Mouse (Mus musculus) midbrain, embryonic 13.5 days (tissue): ENCODE data around the gene Pitpnm1. TPM values are rescaled to one million over a fixed set of nuclear protein-coding genes. Genes with fewer than 3 reads are reported as not detected.

Experiments
- ATAC-seq: fragments of 200-750 bp; cut with Nextera tagmentation; 2 replicates; pipeline ENCODE4 v1.8.0; 2017; ENCODE audit warnings: mild to moderate bottlenecking, moderate TSS enrichment, moderate library complexity
- H3K27ac ChIP-seq: fragments of 300-500 bp; sonication (generic); 2 replicates; pipeline ENCODE4 v1.5.1; 2015; ENCODE audit warnings: inconsistent platforms, mild to moderate bottlenecking, moderate library complexity
- H3K27me3 ChIP-seq: fragments of 300-500 bp; sonication (generic); 2 replicates; pipeline ENCODE4 v1.6.1; 2015; ENCODE audit warnings: mild to moderate bottlenecking, inconsistent platforms
- H3K36me3 ChIP-seq: fragments of 300-500 bp; sonication (generic); 2 replicates; pipeline ENCODE4 v1.6.1; 2015; ENCODE audit warnings: mild to moderate bottlenecking, inconsistent platforms
- H3K4me1 ChIP-seq: fragments of 300-500 bp; sonication (generic); replicated peaks from 2 replicates; pipeline ENCODE4 v1.6.1; 2015; ENCODE audit warnings: inconsistent platforms
- H3K4me2 ChIP-seq: fragments of 300-500 bp; sonication (generic); replicated peaks from 2 replicates; pipeline ENCODE4 v1.6.1; 2015; ENCODE audit warnings: moderate library complexity, mild to moderate bottlenecking, inconsistent platforms
- H3K4me3 ChIP-seq: fragments of 300-500 bp; sonication (generic); replicated peaks from 2 replicates; pipeline ENCODE4 v1.5.1; 2015; ENCODE audit warnings: mild to moderate bottlenecking, inconsistent platforms
- H3K9ac ChIP-seq: fragments of 300-500 bp; sonication (generic); replicated peaks from 2 replicates; pipeline ENCODE4 v1.6.1; 2015; ENCODE audit warnings: mild to moderate bottlenecking, inconsistent platforms
- H3K9me3 ChIP-seq: fragments of 300-500 bp; sonication (generic); 2 replicates; pipeline ENCODE4 v1.6.1; 2016; ENCODE audit warnings: mild to moderate bottlenecking, inconsistent platforms
- WGBS: fragments of 180-500 bp; shearing (Covaris S2); methylation state at CpG from one replicate; pipeline ENCODE4 v1.1.7; 2015; 5-methylcytosine and 5-hydroxymethylcytosine counted together
- polyA plus RNA-seq: library from polyadenylated mRNA; unstranded; fragments of >200 nt; fragmentation: Nextera tagmentation; extraction: Ambion mirVana; gene quantifications from 2 replicates; pipeline ENCODE4 v1.2.1, GENCODE M21; 2015

Gene Pitpnm1
- polyA plus RNA-seq, 1 experiment from 2014 or later, result 45.0 TPM

- Histone ChIP-seq H3K9me3 (no peaks in the 10 kb centered on the region), H3K27me3 (no peaks in the 10 kb centered on the region), H3K9ac (peak overlapping the region; percentile 92), H3K36me3 (peaks cover 37% of the 10 kb centered on the region), H3K27ac (peak overlapping the region; percentile 54), H3K4me3 (peak overlapping the region; percentile 90), H3K4me2 (peak overlapping the region; percentile 94), H3K4me1 (peaks cover 35% of the 10 kb centered on the region)
- WGBS, result 4% methylated on average over 8 of the region's 8 CpGs
- ATAC-seq, result no peak; the same call in 1 of the 2 replicates
These were observed 49.0 kb downstream of the Pitpnm1 start for GRCm38 (mm10) chr19:4148819-4149218.

- H3K27ac ChIP-seq, result peak overlapping the region; percentile 54; the same call in 1 of the 2 replicates
- peaks cover 39% of the 10 kb centered on the region for H3K36me3 ChIP-seq
- peak overlapping the region; percentile 92 for H3K9ac ChIP-seq
- H3K27me3 ChIP-seq, result no peaks in the 10 kb centered on the region
- 91% methylated on average over 11 of the region's 11 CpGs for WGBS
- peaks cover 35% of the 10 kb centered on the region for H3K4me1 ChIP-seq
- H3K9me3 ChIP-seq, result no peaks in the 10 kb centered on the region
- peak overlapping the region; percentile 94 for H3K4me2 ChIP-seq
- no peak for ATAC-seq
- H3K4me3 ChIP-seq, result peak overlapping the region; percentile 90
These were observed 49.5 kb downstream of the Pitpnm1 start for GRCm38 (mm10) chr19:4149283-4149682.

GRCm38 (mm10) chr19:4149764-4150461 lies 50.1 kb downstream of the Pitpnm1 start:
- WGBS, result 95% methylated on average over 17 of the region's 17 CpGs
- Histone ChIP-seq H3K4me2 (0 out of 2 replicates have a peak overlapping the region, but pooled peaks have one; percentile 94), H3K4me1 (peaks cover 35% of the 10 kb centered on the region), H3K9me3 (no peaks in the 10 kb centered on the region), H3K36me3 (peaks cover 39% of the 10 kb centered on the region), H3K27ac (no peak overlapping the region), H3K9ac (no peak overlapping the region), H3K4me3 (peak overlapping the region; percentile 90), H3K27me3 (no peaks in the 10 kb centered on the region)
- no peak for ATAC-seq

GRCm38 (mm10) chr19:4150567-4151487 lies 51.0 kb downstream of the Pitpnm1 start:
- 91% methylated on average over 22 of the region's 22 CpGs for WGBS
- Histone ChIP-seq H3K36me3 (peaks cover 46% of the 10 kb centered on the region), H3K4me2 (no peak overlapping the region), H3K4me3 (no peak overlapping the region), H3K4me1 (peaks cover 35% of the 10 kb centered on the region), H3K27me3 (no peaks in the 10 kb centered on the region), H3K9me3 (no peaks in the 10 kb centered on the region), H3K27ac (no peak overlapping the region), H3K9ac (no peak overlapping the region)
- no peak for ATAC-seq

- no peak for ATAC-seq
- H3K4me2 ChIP-seq, result no peak overlapping the region
- H3K4me3 ChIP-seq, result no peak overlapping the region
- H3K36me3 ChIP-seq, result peaks cover 52% of the 10 kb centered on the region
- no peak overlapping the region for H3K9ac ChIP-seq
- 80% methylated on average over 5 of the region's 5 CpGs for WGBS
- H3K27me3 ChIP-seq, result no peaks in the 10 kb centered on the region
- peaks cover 35% of the 10 kb centered on the region for H3K4me1 ChIP-seq
- no peak overlapping the region for H3K27ac ChIP-seq
- no peaks in the 10 kb centered on the region for H3K9me3 ChIP-seq
These were observed 51.7 kb downstream of the Pitpnm1 start for GRCm38 (mm10) chr19:4151488-4151860.

- ATAC-seq, result no peak
- no peak overlapping the region for H3K9ac ChIP-seq
- H3K27me3 ChIP-seq, result no peaks in the 10 kb centered on the region
- WGBS, result 91% methylated on average over 5 of the region's 5 CpGs
- no peak overlapping the region for H3K4me2 ChIP-seq
- H3K27ac ChIP-seq, result no peak overlapping the region
- H3K36me3 ChIP-seq, result peaks cover 56% of the 10 kb centered on the region
- H3K9me3 ChIP-seq, result no peaks in the 10 kb centered on the region
- no peak overlapping the region for H3K4me3 ChIP-seq
- H3K4me1 ChIP-seq, result peaks cover 35% of the 10 kb centered on the region
These were observed 52.1 kb downstream of the Pitpnm1 start for GRCm38 (mm10) chr19:4151898-4152297.

GRCm38 (mm10) chr19:4152445-4153231 lies 52.8 kb downstream of the Pitpnm1 start:
- no peak for ATAC-seq
- Histone ChIP-seq H3K36me3 (peaks cover 64% of the 10 kb centered on the region), H3K4me2 (no peak overlapping the region), H3K9ac (peak overlapping the region; percentile 16; the same call in 1 of the 2 replicates), H3K4me3 (no peak overlapping the region), H3K4me1 (peaks cover 33% of the 10 kb centered on the region), H3K9me3 (no peaks in the 10 kb centered on the region), H3K27ac (0 out of 2 replicates have a peak overlapping the region, but pooled peaks have one; percentile 11), H3K27me3 (no peaks in the 10 kb centered on the region)
- 89% methylated on average over 8 of the region's 8 CpGs for WGBS

GRCm38 (mm10) chr19:4153232-4153654 lies 53.4 kb downstream of the Pitpnm1 start, which contains the start of gene Ptprcap:
Ptprcap (plus strand) TSS chr19:4153604.
- peaks cover 70% of the 10 kb centered on the region for H3K36me3 ChIP-seq

GRCm38 (mm10) chr19:4154437-4155222 lies 54.8 kb downstream of the Pitpnm1 start:
- H3K36me3 ChIP-seq, result peaks cover 84% of the 10 kb centered on the region
- H3K9me3 ChIP-seq, result no peaks in the 10 kb centered on the region
- ATAC-seq, result no peak
- no peak overlapping the region for H3K9ac ChIP-seq
- H3K27me3 ChIP-seq, result no peaks in the 10 kb centered on the region
- H3K4me3 ChIP-seq, result no peak overlapping the region
- H3K4me2 ChIP-seq, result no peak overlapping the region
- no peak overlapping the region for H3K27ac ChIP-seq
- 85% methylated on average over 13 of the region's 13 CpGs for WGBS
- H3K4me1 ChIP-seq, result peaks cover 16% of the 10 kb centered on the region

More at GRCm38 (mm10) chr19:4153232-4153654, 53.4 kb downstream of the Pitpnm1 start, which contains the start of gene Ptprcap:
- H3K4me3 ChIP-seq, result no peak within 1 kb of the TSS
- no peaks in the 10 kb centered on the region for H3K9me3 ChIP-seq
- peak within 1 kb of the TSS; percentile 11; the same call in 1 of the 2 replicates for H3K27ac ChIP-seq
- H3K9ac ChIP-seq, result peak within 1 kb of the TSS; percentile 16; the same call in 1 of the 2 replicates
- no peak within 1 kb of the TSS for H3K4me2 ChIP-seq
- WGBS, result 68% methylated on average over 11 of the region's 11 CpGs
- no peaks in the 10 kb centered on the region for H3K27me3 ChIP-seq
- no peak for ATAC-seq
- peaks cover 27% of the 10 kb centered on the region for H3K4me1 ChIP-seq

GRCm38 (mm10) chr19:4155223-4156072 lies 55.6 kb downstream of the Pitpnm1 start:
- ATAC-seq, result no peak
- H3K27me3 ChIP-seq, result no peaks in the 10 kb centered on the region
- H3K4me2 ChIP-seq, result no peak overlapping the region
- no peak overlapping the region for H3K4me3 ChIP-seq
- WGBS, result 68% methylated on average over 6 of the region's 6 CpGs
- H3K36me3 ChIP-seq, result peaks cover 83% of the 10 kb centered on the region
- peak overlapping the region; percentile 19; the same call in 1 of the 2 replicates for H3K27ac ChIP-seq
- H3K4me1 ChIP-seq, result peaks cover 8% of the 10 kb centered on the region; the same call in 1 of the 2 replicates
- peak overlapping the region; percentile 37; the same call in 1 of the 2 replicates for H3K9ac ChIP-seq
- no peaks in the 10 kb centered on the region for H3K9me3 ChIP-seq
